Mouse (Mus musculus): ENCODE results near the gene Lmf2. TPM values are rescaled to one million over a fixed set of nuclear protein-coding genes. Genes with fewer than 3 reads are reported as not detected.

Lmf2 gene
- total and polyA plus RNA-seq, 2 experiments from 2014 or later, result 26.9 to 33.3 TPM

DNA sequence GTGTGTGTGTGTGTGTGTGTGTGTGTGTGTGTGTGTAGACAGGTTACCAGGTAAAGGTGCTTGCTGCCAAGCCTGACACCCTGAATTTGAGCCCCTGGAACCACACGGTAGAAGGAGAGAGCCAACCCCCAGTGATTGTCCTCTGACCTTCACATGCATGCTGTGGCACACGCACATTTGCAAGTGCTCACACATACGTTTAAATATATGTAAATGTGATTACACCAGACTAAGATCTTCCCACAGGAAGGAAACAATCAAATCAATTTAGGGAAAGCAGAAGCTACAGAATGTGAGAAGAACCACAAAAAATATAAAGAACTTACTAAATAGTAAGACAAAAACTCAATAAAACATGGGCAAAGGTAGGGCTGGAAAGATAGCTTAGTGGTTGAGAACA is 15.3 kb downstream of the Lmf2 start:
- Histone ChIP-seq H3K36me3 (replicated peaks; ENCODE audit: control insufficient read depth, insufficient read depth, low read length) (no peaks in the 10 kb centered on the region), H3K4me2 (ENCODE audit: low read depth, low read length) (no peak overlapping the region), H3K9ac (replicated peaks; ENCODE audit: low read depth, low read length) (no peak overlapping the region), H3K9me3 (replicated peaks; ENCODE audit: control insufficient read depth, low read length) (no peaks in the 10 kb centered on the region), H3K4me3 (ENCODE audit: low read depth, low read length) (no peak overlapping the region), H3K4me1 (ENCODE audit: control insufficient read depth, insufficient read depth) (no peaks in the 10 kb centered on the region), H3K27ac (ENCODE audit: low read depth) (no peak overlapping the region), H3K27me3 (ENCODE audit: control insufficient read depth, insufficient read depth, low read length) (no peaks in the 10 kb centered on the region)
- DNase-seq (ENCODE audit: low spot score) (no peak), ATAC-seq (ENCODE audit: insufficient read depth, low read depth) (no peak)
- WGBS, result 74% methylated on average over 3 of the region's 3 CpGs
- no peak for TF ChIP-seq CTCF (IDR thresholded peaks at IDR 0.05; ENCODE audit: low read depth)
- TF ChIP-seq EP300 (IDR thresholded peaks at IDR 0.05; ENCODE audit: low read depth), result no peak

DNA sequence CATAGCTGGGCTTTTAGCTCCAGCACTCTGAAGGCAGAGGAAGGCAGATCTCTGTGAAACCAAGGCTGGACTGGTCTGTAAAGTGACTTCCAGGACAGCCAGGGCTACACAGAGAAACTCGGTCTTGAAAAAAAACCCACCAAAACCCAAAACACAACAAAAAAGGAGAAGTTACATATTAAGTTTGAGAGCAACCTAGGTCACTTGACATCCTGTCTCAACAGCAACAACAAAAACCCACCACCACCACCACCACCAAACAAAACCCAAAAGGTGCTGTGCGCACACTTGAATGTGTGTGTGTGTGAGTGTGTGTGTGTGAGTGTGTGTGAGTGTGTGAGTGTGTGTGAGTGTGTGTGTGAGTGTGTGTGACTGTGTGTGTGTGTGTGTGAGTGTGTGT is 15.8 kb downstream of the Lmf2 start:
- 82% methylated on average over 2 of the region's 2 CpGs for WGBS
- no peak for DNase-seq (ENCODE audit: low spot score)

DNA sequence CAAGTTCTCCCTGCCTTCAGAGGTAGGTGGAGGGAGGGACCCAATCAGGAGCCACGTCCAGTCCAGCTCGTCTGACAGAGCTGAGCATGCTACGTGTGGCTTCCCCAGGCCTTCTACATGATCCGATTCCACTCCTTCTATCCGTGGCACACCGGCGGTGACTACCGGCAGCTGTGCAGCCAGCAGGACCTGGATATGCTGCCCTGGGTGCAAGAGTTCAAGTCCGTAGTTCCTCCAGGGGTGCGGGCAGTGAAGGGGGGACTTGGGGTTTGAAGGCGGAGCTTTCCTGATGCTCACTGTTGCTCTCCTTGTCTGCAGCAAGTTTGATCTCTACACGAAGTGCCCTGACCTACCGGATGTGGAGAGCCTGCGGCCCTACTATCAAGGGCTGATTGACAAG is 19.0 kb downstream of the Lmf2 start:
- Histone ChIP-seq H3K4me3 (ENCODE audit: low read depth, low read length) (no peak overlapping the region), H3K9ac (replicated peaks; ENCODE audit: low read depth, low read length) (no peak overlapping the region), H3K4me2 (ENCODE audit: low read depth, low read length) (no peak overlapping the region), H3K27ac (ENCODE audit: low read depth) (no peak overlapping the region), H3K36me3 (replicated peaks; ENCODE audit: control insufficient read depth, insufficient read depth, low read length) (no peaks in the 10 kb centered on the region), H3K9me3 (replicated peaks; ENCODE audit: control insufficient read depth, low read length) (no peaks in the 10 kb centered on the region), H3K4me1 (ENCODE audit: control insufficient read depth, insufficient read depth) (no peaks in the 10 kb centered on the region), H3K27me3 (ENCODE audit: control insufficient read depth, insufficient read depth, low read length) (no peaks in the 10 kb centered on the region)
- ATAC-seq (ENCODE audit: insufficient read depth, low read depth) (no peak), DNase-seq (ENCODE audit: low spot score) (no peak)
- TF ChIP-seq CTCF (IDR thresholded peaks at IDR 0.05; ENCODE audit: low read depth), result no peak
- no peak for TF ChIP-seq EP300 (IDR thresholded peaks at IDR 0.05; ENCODE audit: low read depth)
- WGBS, result 78% methylated on average over 14 of the region's 14 CpGs

More for the DNA sequence above, 15.8 kb downstream of the Lmf2 start:
- H3K4me2 ChIP-seq (ENCODE audit: low read depth, low read length), result no peak overlapping the region
- no peaks in the 10 kb centered on the region for H3K36me3 ChIP-seq (replicated peaks; ENCODE audit: control insufficient read depth, insufficient read depth, low read length)
- ATAC-seq (ENCODE audit: insufficient read depth, low read depth), result no peak
- H3K27ac ChIP-seq (ENCODE audit: low read depth), result no peak overlapping the region
- no peak overlapping the region for H3K4me3 ChIP-seq (ENCODE audit: low read depth, low read length)
- H3K4me1 ChIP-seq (ENCODE audit: control insufficient read depth, insufficient read depth), result no peaks in the 10 kb centered on the region
- H3K9me3 ChIP-seq (replicated peaks; ENCODE audit: control insufficient read depth, low read length), result no peaks in the 10 kb centered on the region
- TF ChIP-seq CTCF (IDR thresholded peaks at IDR 0.05; ENCODE audit: low read depth) (no peak), EP300 (IDR thresholded peaks at IDR 0.05; ENCODE audit: low read depth) (no peak)
- no peaks in the 10 kb centered on the region for H3K27me3 ChIP-seq (ENCODE audit: control insufficient read depth, insufficient read depth, low read length)
- no peak overlapping the region for H3K9ac ChIP-seq (replicated peaks; ENCODE audit: low read depth, low read length)

DNA sequence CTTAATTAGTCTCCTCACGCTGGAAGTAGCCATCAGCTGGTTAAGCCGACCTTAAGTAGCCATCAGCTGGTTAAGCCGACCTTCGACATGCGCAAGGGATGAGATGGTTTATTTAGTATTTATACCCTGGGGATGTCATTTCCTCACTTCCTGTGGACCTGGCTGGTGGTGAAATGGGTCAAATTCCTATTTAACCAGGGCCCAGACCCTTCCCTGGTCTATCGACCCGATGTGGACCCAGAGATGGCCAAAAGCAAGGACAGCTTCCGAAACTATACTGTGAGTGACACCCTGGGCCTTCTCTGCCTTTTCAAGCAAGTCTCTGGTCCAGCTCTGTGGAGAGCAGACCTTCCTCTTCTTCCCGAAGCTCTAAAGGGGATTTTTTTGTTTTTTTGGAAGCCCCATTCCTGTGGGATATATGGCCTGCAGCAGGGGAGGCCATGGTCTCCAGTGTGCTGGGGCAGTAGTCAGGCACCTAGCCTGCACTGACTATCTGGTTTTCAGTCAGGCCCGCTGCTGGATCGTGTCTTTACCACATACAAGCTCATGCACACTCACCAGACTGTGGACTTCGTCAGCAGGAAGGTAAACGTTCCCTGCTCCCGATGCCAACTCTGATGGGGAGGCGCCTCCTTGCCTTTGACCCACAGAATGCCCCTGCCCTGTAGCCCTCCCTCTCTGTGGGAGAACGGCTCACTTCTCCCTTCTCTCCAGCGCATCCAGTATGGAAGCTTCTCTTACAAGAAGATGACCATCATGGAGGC is 20.5 kb downstream of the Lmf2 start:
- DNase-seq (ENCODE audit: low spot score), result no peak
- TF ChIP-seq EP300 (IDR thresholded peaks at IDR 0.05; ENCODE audit: low read depth) (no peak), CTCF (IDR thresholded peaks at IDR 0.05; ENCODE audit: low read depth) (no peak)
- H3K4me1 ChIP-seq (ENCODE audit: control insufficient read depth, insufficient read depth), result no peaks in the 10 kb centered on the region
- WGBS, result 75% methylated on average over 17 of the region's 17 CpGs
- H3K4me2 ChIP-seq (ENCODE audit: low read depth, low read length), result no peak overlapping the region
- no peaks in the 10 kb centered on the region for H3K27me3 ChIP-seq (ENCODE audit: control insufficient read depth, insufficient read depth, low read length)
- no peak overlapping the region for H3K27ac ChIP-seq (ENCODE audit: low read depth)
- no peaks in the 10 kb centered on the region for H3K9me3 ChIP-seq (replicated peaks; ENCODE audit: control insufficient read depth, low read length)
- ATAC-seq (ENCODE audit: insufficient read depth, low read depth), result no peak
- no peaks in the 10 kb centered on the region for H3K36me3 ChIP-seq (replicated peaks; ENCODE audit: control insufficient read depth, insufficient read depth, low read length)
- H3K4me3 ChIP-seq (ENCODE audit: low read depth, low read length), result no peak overlapping the region
- no peak overlapping the region for H3K9ac ChIP-seq (replicated peaks; ENCODE audit: low read depth, low read length)

DNA sequence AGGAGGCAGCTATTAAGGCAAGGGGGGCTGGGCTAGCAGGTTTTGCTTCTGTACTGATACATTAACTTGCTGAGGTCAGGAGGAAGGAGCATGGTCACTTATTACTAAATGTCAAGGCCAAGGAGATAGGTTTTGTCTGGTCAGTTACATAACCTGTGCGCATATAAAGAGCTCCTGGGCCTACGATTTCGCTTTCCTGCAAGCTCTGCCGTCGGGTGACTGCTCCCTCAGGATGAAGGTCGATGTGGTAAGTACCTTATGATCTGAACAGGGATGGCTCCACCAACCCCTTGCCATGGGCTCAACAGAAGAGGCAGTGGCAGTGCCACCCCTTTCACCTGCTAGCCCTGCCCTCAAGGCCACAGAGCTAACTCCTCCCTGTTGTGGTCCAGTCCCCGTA is 21.2 kb downstream of the Lmf2 start, which contains the start of gene Miox:
Gene Miox, plus strand, starts transcription at position 128 of the 400 bp plus-strand sequence.
- Histone ChIP-seq H3K4me1 (ENCODE audit: control insufficient read depth, insufficient read depth) (no peaks in the 10 kb centered on the region), H3K36me3 (replicated peaks; ENCODE audit: control insufficient read depth, insufficient read depth, low read length) (no peaks in the 10 kb centered on the region), H3K4me2 (ENCODE audit: low read depth, low read length) (no peak within 1 kb of the TSS), H3K27ac (ENCODE audit: low read depth) (no peak within 1 kb of the TSS), H3K27me3 (ENCODE audit: control insufficient read depth, insufficient read depth, low read length) (no peaks in the 10 kb centered on the region), H3K9ac (replicated peaks; ENCODE audit: low read depth, low read length) (no peak within 1 kb of the TSS), H3K9me3 (replicated peaks; ENCODE audit: control insufficient read depth, low read length) (no peaks in the 10 kb centered on the region), H3K4me3 (ENCODE audit: low read depth, low read length) (no peak within 1 kb of the TSS)
- no peak for TF ChIP-seq CTCF (IDR thresholded peaks at IDR 0.05; ENCODE audit: low read depth)
- TF ChIP-seq EP300 (IDR thresholded peaks at IDR 0.05; ENCODE audit: low read depth), result no peak
- DNase-seq (ENCODE audit: low spot score) (no peak), ATAC-seq (ENCODE audit: insufficient read depth, low read depth) (no peak)
- 80% methylated on average over 7 of the region's 7 CpGs for WGBS

DNA sequence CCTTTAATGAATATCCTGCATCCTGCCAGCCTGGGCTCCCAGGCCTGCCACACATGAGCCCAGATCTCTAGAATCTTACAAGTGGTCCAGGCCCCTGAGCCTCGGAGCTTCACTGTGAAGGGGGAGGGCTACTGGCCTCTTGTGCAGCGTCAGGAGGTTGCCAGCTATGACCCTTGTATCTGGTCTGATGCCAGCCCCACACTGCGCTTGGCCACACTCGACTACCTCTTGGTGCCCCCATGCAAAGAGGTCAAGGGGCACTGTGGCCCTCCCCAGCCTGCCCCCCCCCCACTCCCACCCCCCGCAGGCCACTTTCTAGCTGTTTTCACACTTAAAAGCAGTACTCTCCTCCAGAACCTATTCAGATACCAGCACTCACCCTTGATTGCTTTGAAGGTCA is 29.0 kb downstream of the Lmf2 start:
- TF ChIP-seq EP300 (IDR thresholded peaks at IDR 0.05; ENCODE audit: low read depth) (no peak), CTCF (IDR thresholded peaks at IDR 0.05; ENCODE audit: low read depth) (no peak)
- Histone ChIP-seq H3K4me1 (ENCODE audit: control insufficient read depth, insufficient read depth) (peaks cover 4% of the 10 kb centered on the region; the same call in 1 of the 2 replicates), H3K27ac (ENCODE audit: low read depth) (no peak overlapping the region), H3K36me3 (replicated peaks; ENCODE audit: control insufficient read depth, insufficient read depth, low read length) (no peaks in the 10 kb centered on the region), H3K4me2 (ENCODE audit: low read depth, low read length) (no peak overlapping the region), H3K27me3 (ENCODE audit: control insufficient read depth, insufficient read depth, low read length) (peaks cover 19% of the 10 kb centered on the region), H3K9me3 (replicated peaks; ENCODE audit: control insufficient read depth, low read length) (no peaks in the 10 kb centered on the region), H3K4me3 (ENCODE audit: low read depth, low read length) (no peak overlapping the region), H3K9ac (replicated peaks; ENCODE audit: low read depth, low read length) (no peak overlapping the region)
- WGBS, result 41% methylated on average over 5 of the region's 5 CpGs
- no peak for ATAC-seq (ENCODE audit: insufficient read depth, low read depth)
- DNase-seq (ENCODE audit: low spot score), result no peak
